Mouse (Mus musculus) mammary gland, adult 2 months (tissue): Measurements from ENCODE around the gene Ina. TPM values are rescaled to one million over a fixed set of nuclear protein-coding genes. Genes with fewer than 3 reads are reported as not detected.

Experiments used
- polyA plus RNA-seq: library from polyadenylated mRNA; depleted of rRNA; stranded (reverse); fragments of >200 nt; gene quantifications from 2 replicates; pipeline ENCODE4 v1.2.3, GENCODE M21; 2012; ENCODE audit warnings: low replicate concordance; rRNA removed

Gene Ina
- polyA plus RNA-seq: not detected in 2 replicates

GRCm38 (mm10) chr19:47014447-47015381 lies at the start of gene Ina, which contains the start of gene Nt5c2:
Ina (plus strand) TSS chr19:47014698.
Nt5c2 (minus strand) TSS chr19:47015153.

GRCm38 (mm10) chr19:47050271-47051032 lies 36.0 kb downstream of the Ina start, which contains the start of gene Pcgf6:
Pcgf6 (minus strand) TSS chr19:47050906.

GRCm38 (mm10) chr19:47067096-47067882 lies 52.8 kb downstream of the Ina start, which contains the start of gene Taf5:
Taf5 (plus strand) TSS chr19:47067746.

Other genes starting within 250 kb of the Ina start
- 10.6 and 15.8 TPM in 2 replicates for gene Nt5c2, start 455 bp downstream of the Ina start, polyA plus RNA-seq
- 6.5 and 11.6 TPM in 2 replicates for gene Pcgf6, start 36.2 kb downstream of the Ina start, polyA plus RNA-seq
- 2.6 and 2.9 TPM in 2 replicates for gene Taf5, start 53.0 kb downstream of the Ina start, polyA plus RNA-seq
- 36.3 and 110 TPM in 2 replicates for gene Usmg5, start 75.9 kb downstream of the Ina start, polyA plus RNA-seq
- gene Pdcd11, start 76.1 kb downstream of the Ina start, polyA plus RNA-seq: 7.4 and 7.6 TPM in 2 replicates
- 20.9 and 27.9 TPM in 2 replicates for gene Calhm2, start 123.6 kb downstream of the Ina start, polyA plus RNA-seq
- not detected in 2 replicates for gene Calhm1, start 129.6 kb downstream of the Ina start, polyA plus RNA-seq
- not detected in 2 replicates for gene Calhm3, start 143.1 kb downstream of the Ina start, polyA plus RNA-seq
- 1.7 and 29.6 TPM in 2 replicates for gene Neurl1a, start 164.1 kb downstream of the Ina start, polyA plus RNA-seq